Mouse (Mus musculus) lung, postnatal 0 days (tissue): ENCODE measurements around the gene Cdk19.

Experiments
- CTCF ChIP-seq: IDR thresholded peaks from 2 replicates; pipeline ENCODE4 v1.5.1; 2016; ENCODE audit warnings: antibody characterized with exemption, mild to moderate bottlenecking
- EP300 ChIP-seq: IDR thresholded peaks from 2 replicates; pipeline ENCODE4 v1.6.1; 2016; ENCODE audit warnings: antibody characterized with exemption, mild to moderate bottlenecking, control low read depth

DNA sequence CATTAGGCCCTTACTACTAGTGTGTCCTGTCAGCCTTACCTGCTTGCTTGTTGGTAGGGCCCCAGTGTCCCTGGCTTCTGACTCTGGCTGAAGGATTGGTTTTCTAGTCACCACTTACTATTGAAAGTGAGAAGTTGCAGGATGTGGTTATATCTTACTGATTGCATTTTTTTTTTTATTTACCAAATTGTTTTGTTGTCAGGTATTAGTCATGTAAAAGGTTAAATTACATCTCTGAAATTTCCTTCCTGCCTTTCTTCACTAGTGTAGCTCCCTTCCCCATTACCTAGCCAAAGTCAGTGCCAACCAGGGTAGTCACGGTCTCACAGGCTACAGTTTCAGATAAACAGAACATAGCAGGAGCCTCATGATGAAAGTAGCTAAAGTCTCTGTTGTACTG, 139.9 kb downstream of the Cdk19 start:
- no peak for TF ChIP-seq CTCF
- TF ChIP-seq EP300 = no peak
